Mouse (Mus musculus): Measurements from ENCODE around the gene Dync1i1.
A peak's percentile ranks its signal among the peaks of the same experiment; 100 is the strongest.

Dync1i1 gene

GRCm38 (mm10) chr6:5775461-5775860 lies 50.0 kb downstream of the Dync1i1 start:
- no peak for DNase-seq

GRCm38 (mm10) chr6:5781752-5782151 lies 56.3 kb downstream of the Dync1i1 start:
- DNase-seq: no peak

GRCm38 (mm10) chr6:5783830-5784229 lies 58.4 kb downstream of the Dync1i1 start:
- DNase-seq: no peak

- DNase-seq: no peak
Observed at GRCm38 (mm10) chr6:5790607-5791006, 65.2 kb downstream of the Dync1i1 start.

- DNase-seq: no peak
Observed at GRCm38 (mm10) chr6:5794106-5794753, 68.8 kb downstream of the Dync1i1 start.

GRCm38 (mm10) chr6:5795314-5795713 lies 69.9 kb downstream of the Dync1i1 start:
- DNase-seq: no peak

GRCm38 (mm10) chr6:5802124-5802839 lies 76.8 kb downstream of the Dync1i1 start:
- DNase-seq: no peak

GRCm38 (mm10) chr6:5802840-5803491 lies 77.5 kb downstream of the Dync1i1 start:
- DNase-seq: no peak

GRCm38 (mm10) chr6:5808008-5808421 lies 82.6 kb downstream of the Dync1i1 start:
- no peak for DNase-seq

- DNase-seq: no peak
Observed at GRCm38 (mm10) chr6:5812076-5812475, 86.6 kb downstream of the Dync1i1 start.

- DNase-seq: no peak
Observed at GRCm38 (mm10) chr6:5819674-5820073, 94.2 kb downstream of the Dync1i1 start.

- no peak for DNase-seq
Observed at GRCm38 (mm10) chr6:5825461-5825860, 100.0 kb downstream of the Dync1i1 start.

GRCm38 (mm10) chr6:5827064-5827463 lies 101.6 kb downstream of the Dync1i1 start:
- DNase-seq: no peak

GRCm38 (mm10) chr6:5828409-5828974 lies 103.1 kb downstream of the Dync1i1 start:
- DNase-seq: no peak

GRCm38 (mm10) chr6:5829148-5829547 lies 103.7 kb downstream of the Dync1i1 start:
- no peak for DNase-seq

- DNase-seq: no peak
Observed at GRCm38 (mm10) chr6:5830717-5831116, 105.3 kb downstream of the Dync1i1 start.

GRCm38 (mm10) chr6:5831233-5831632 lies 105.8 kb downstream of the Dync1i1 start:
- DNase-seq: no peak

- DNase-seq: no peak
Observed at GRCm38 (mm10) chr6:5832838-5833237, 107.4 kb downstream of the Dync1i1 start.

- no peak for DNase-seq
Observed at GRCm38 (mm10) chr6:5842466-5842865, 117.0 kb downstream of the Dync1i1 start.

- DNase-seq: no peak
Observed at GRCm38 (mm10) chr6:5846154-5846553, 120.7 kb downstream of the Dync1i1 start.

GRCm38 (mm10) chr6:5854048-5854836 lies 128.8 kb downstream of the Dync1i1 start:
- no peak for DNase-seq

GRCm38 (mm10) chr6:5855526-5855925 lies 130.1 kb downstream of the Dync1i1 start:
- DNase-seq: no peak

GRCm38 (mm10) chr6:5858371-5858770 lies 132.9 kb downstream of the Dync1i1 start:
- DNase-seq: peak in 1 of 2 experiments; percentile 65
